Mouse (Mus musculus) liver, embryonic 11.5 days (tissue): ENCODE measurements around the gene Uqcr11. TPM values are rescaled to one million over a fixed set of nuclear protein-coding genes. Genes with fewer than 3 reads are reported as not detected.

ENCODE experiments used
- ATAC-seq: fragments of 200-750 bp; cut with Nextera tagmentation; replicated peaks from 2 replicates; pipeline ENCODE4 v1.8.0; 2017; ENCODE audit warnings: moderate number of reproducible peaks, mild to moderate bottlenecking, moderate TSS enrichment, moderate library complexity; ENCODE audit not compliant: low FRiP score
- DNase-seq: peaks from one replicate; pipeline ENCODE4 v3.0.0-alpha.2; 2017; ENCODE audit warnings: low spot score
- H3K27ac ChIP-seq: fragments of 300-500 bp; sonication (generic); 2 replicates; pipeline ENCODE4 v1.5.1; 2014; ENCODE audit warnings: mild to moderate bottlenecking, low read depth, low read length, control low read depth
- H3K27me3 ChIP-seq: fragments of 300-500 bp; sonication (generic); replicated peaks from 2 replicates; pipeline ENCODE4 v1.6.1; 2014; ENCODE audit warnings: low read length, mixed read lengths; ENCODE audit not compliant: control insufficient read depth, insufficient read depth
- H3K36me3 ChIP-seq: fragments of 300-500 bp; sonication (generic); 2 replicates; pipeline ENCODE4 v1.6.1; 2014; ENCODE audit warnings: mild to moderate bottlenecking, low read length, moderate library complexity, mixed read lengths; ENCODE audit not compliant: control insufficient read depth, insufficient read depth
- H3K4me1 ChIP-seq: fragments of 300-500 bp; sonication (generic); replicated peaks from 2 replicates; pipeline ENCODE4 v1.6.1; 2014; ENCODE audit warnings: low read length, mixed read lengths; ENCODE audit not compliant: control insufficient read depth, insufficient read depth
- H3K4me2 ChIP-seq: fragments of 300-500 bp; sonication (generic); 2 replicates; pipeline ENCODE4 v1.6.1; 2014; ENCODE audit warnings: mild to moderate bottlenecking, control low read depth, moderate library complexity
- H3K4me3 ChIP-seq: fragments of 300-500 bp; sonication (generic); 2 replicates; pipeline ENCODE4 v1.5.1; 2014; ENCODE audit warnings: low read depth, low read length, control low read depth
- H3K9ac ChIP-seq: fragments of 300-500 bp; sonication (generic); 2 replicates; pipeline ENCODE4 v1.6.1; 2014; ENCODE audit warnings: low read depth, low read length, control low read depth
- H3K9me3 ChIP-seq: fragments of 300-500 bp; sonication (generic); 2 replicates; pipeline ENCODE4 v1.6.1; 2016; ENCODE audit warnings: low read length, inconsistent platforms, mixed read lengths; ENCODE audit not compliant: control insufficient read depth
- WGBS: fragments of 180-500 bp; shearing (Covaris S2); extraction: QIAGEN DNeasy Blood & Tissue Kit; methylation state at CpG from one replicate; pipeline ENCODE4 v1.1.7; 2014; 5-methylcytosine and 5-hydroxymethylcytosine counted together
- polyA plus RNA-seq: library from polyadenylated mRNA; unstranded; fragments of >200 nt; fragmentation: Nextera tagmentation; extraction: Ambion mirVana; gene quantifications from 2 replicates; pipeline ENCODE4 v1.2.1, GENCODE M21; 2014

Gene Uqcr11
- polyA plus RNA-seq, 1 experiment from 2014 or later = 866 TPM

- ATAC-seq = peak; percentile 89
- peaks cover 34% of the 10 kb centered on the region for H3K4me1 ChIP-seq
- under 1% methylated on average over 61 of the region's 61 CpGs for WGBS
Measured at GRCm38 (mm10) chr10:80433513-80434232, 27.0 kb upstream of the Uqcr11 start, which contains the start of gene Tcf3. TSS of gene Tcf3 (minus strand) at chr10:80433647.

GRCm38 (mm10) chr10:80432936-80433512, 26.4 kb upstream of the Uqcr11 start:
- no peaks in the 10 kb centered on the region for H3K27me3 ChIP-seq
- H3K9ac ChIP-seq = peak overlapping the region; percentile 100
- H3K4me3 ChIP-seq = peak overlapping the region; percentile 100
- WGBS = under 1% methylated on average over 60 of the region's 60 CpGs
- peak overlapping the region; percentile 97 for H3K27ac ChIP-seq
- DNase-seq (peak; percentile 67), ATAC-seq (no peak; the same call in 1 of the 2 replicates)
- no peaks in the 10 kb centered on the region for H3K9me3 ChIP-seq
- H3K36me3 ChIP-seq = peaks cover 26% of the 10 kb centered on the region
- H3K4me2 ChIP-seq = peak overlapping the region; percentile 94
- H3K4me1 ChIP-seq = peaks cover 34% of the 10 kb centered on the region

More at GRCm38 (mm10) chr10:80433513-80434232, 27.0 kb upstream of the Uqcr11 start, which contains the start of gene Tcf3:
- H3K9ac ChIP-seq = peak within 1 kb of the TSS; percentile 100
- peak within 1 kb of the TSS; percentile 100 for H3K4me3 ChIP-seq
- peak within 1 kb of the TSS; percentile 94 for H3K4me2 ChIP-seq
- peak within 1 kb of the TSS; percentile 97 for H3K27ac ChIP-seq
- peak; percentile 93 for DNase-seq
- H3K27me3 ChIP-seq = no peaks in the 10 kb centered on the region
- H3K9me3 ChIP-seq = no peaks in the 10 kb centered on the region
- H3K36me3 ChIP-seq = peaks cover 20% of the 10 kb centered on the region

GRCm38 (mm10) chr10:80432387-80432785, 25.8 kb upstream of the Uqcr11 start:
- Histone ChIP-seq H3K4me2 (peak overlapping the region; percentile 94), H3K4me3 (peak overlapping the region; percentile 100), H3K27me3 (no peaks in the 10 kb centered on the region), H3K4me1 (peaks cover 34% of the 10 kb centered on the region), H3K9ac (peak overlapping the region; percentile 100), H3K9me3 (no peaks in the 10 kb centered on the region), H3K27ac (peak overlapping the region; percentile 97), H3K36me3 (peaks cover 33% of the 10 kb centered on the region)
- no peak for DNase-seq
- WGBS = 5% methylated on average over 4 of the region's 4 CpGs
- ATAC-seq = no peak

- peaks cover 39% of the 10 kb centered on the region for H3K36me3 ChIP-seq
- peaks cover 34% of the 10 kb centered on the region for H3K4me1 ChIP-seq
- WGBS = 33% methylated on average over 16 of the region's 16 CpGs
- H3K27me3 ChIP-seq = no peaks in the 10 kb centered on the region
- H3K4me2 ChIP-seq = peak overlapping the region; percentile 94
- peak overlapping the region; percentile 97; the same call in 1 of the 2 replicates for H3K27ac ChIP-seq
- peak overlapping the region; percentile 100 for H3K4me3 ChIP-seq
- H3K9me3 ChIP-seq = no peaks in the 10 kb centered on the region
- ATAC-seq (no peak), DNase-seq (no peak)
- peak overlapping the region; percentile 100 for H3K9ac ChIP-seq
Measured at GRCm38 (mm10) chr10:80431570-80432386, 25.1 kb upstream of the Uqcr11 start.

GRCm38 (mm10) chr10:80430375-80430980, 23.8 kb upstream of the Uqcr11 start:
- no peak for ATAC-seq
- Histone ChIP-seq H3K9ac (no peak overlapping the region), H3K4me3 (no peak overlapping the region; the same call in 1 of the 2 replicates), H3K36me3 (peaks cover 52% of the 10 kb centered on the region), H3K27me3 (no peaks in the 10 kb centered on the region), H3K4me1 (peaks cover 24% of the 10 kb centered on the region), H3K27ac (no peak overlapping the region), H3K4me2 (no peak overlapping the region; the same call in 1 of the 2 replicates), H3K9me3 (peaks cover 3% of the 10 kb centered on the region; the same call in 1 of the 2 replicates)
- WGBS = 78% methylated on average over 7 of the region's 8 CpGs
- DNase-seq = no peak

- no peak for DNase-seq
- no peaks in the 10 kb centered on the region for H3K27me3 ChIP-seq
- H3K4me3 ChIP-seq = no peak overlapping the region
- H3K27ac ChIP-seq = no peak overlapping the region; the same call in 1 of the 2 replicates
- H3K9ac ChIP-seq = peak overlapping the region; percentile 30; the same call in 1 of the 2 replicates
- peaks cover 6% of the 10 kb centered on the region; the same call in 1 of the 2 replicates for H3K9me3 ChIP-seq
- WGBS = 90% methylated on average over 8 of the region's 8 CpGs
- peaks cover 59% of the 10 kb centered on the region for H3K36me3 ChIP-seq
- peaks cover 18% of the 10 kb centered on the region for H3K4me1 ChIP-seq
- no peak for ATAC-seq
- no peak overlapping the region for H3K4me2 ChIP-seq
Measured at GRCm38 (mm10) chr10:80429800-80430199, 23.2 kb upstream of the Uqcr11 start.

GRCm38 (mm10) chr10:80425041-80425440, 18.4 kb upstream of the Uqcr11 start:
- H3K9ac ChIP-seq = no peak overlapping the region
- H3K9me3 ChIP-seq = peaks cover 6% of the 10 kb centered on the region; the same call in 1 of the 2 replicates
- H3K27me3 ChIP-seq = no peaks in the 10 kb centered on the region
- peaks cover 67% of the 10 kb centered on the region for H3K36me3 ChIP-seq
- no peak overlapping the region for H3K4me2 ChIP-seq
- H3K27ac ChIP-seq = peak overlapping the region; percentile 91; the same call in 1 of the 2 replicates
- no peak for DNase-seq
- 86% methylated on average over 3 of the region's 3 CpGs for WGBS
- H3K4me3 ChIP-seq = no peak overlapping the region
- ATAC-seq = no peak
- H3K4me1 ChIP-seq = peaks cover 46% of the 10 kb centered on the region

GRCm38 (mm10) chr10:80423562-80423961, 16.9 kb upstream of the Uqcr11 start:
- peak; percentile 78 for ATAC-seq
- peaks cover 59% of the 10 kb centered on the region for H3K36me3 ChIP-seq
- peak; percentile 77 for DNase-seq
- H3K27me3 ChIP-seq = no peaks in the 10 kb centered on the region
- H3K27ac ChIP-seq = peak overlapping the region; percentile 91
- 23% methylated on average over 4 of the region's 4 CpGs for WGBS
- peaks cover 6% of the 10 kb centered on the region; the same call in 1 of the 2 replicates for H3K9me3 ChIP-seq
- peak overlapping the region; percentile 27; the same call in 1 of the 2 replicates for H3K9ac ChIP-seq
- H3K4me1 ChIP-seq = peaks cover 59% of the 10 kb centered on the region
- peak overlapping the region; percentile 7; the same call in 1 of the 2 replicates for H3K4me3 ChIP-seq
- H3K4me2 ChIP-seq = peak overlapping the region; percentile 64
